In genomic region chr13:39092058-39092457, GRCm38 (mm10) we compare ENCODE assay signal across 24 mouse cellular contexts.
DNase-seq lines count a peak whose midpoint lies in the region; ATAC-seq lines count a peak whose summit lies in the region.
"Had no signal": no experiment of that assay in that cellular context is flagged by ENCODE, and none has a peak within 500 bp of the region (broad histone marks: within the 10 kb centered on the region; RNA-seq: fewer than 3 reads in every experiment).

No protein-coding gene starts in this region.

- no peaks in the 10 kb centered on the region for H3K36me3 ChIP-seq in forebrain, embryonic 13.5 days (ENCODE audit: poor library complexity, severe bottlenecking)
- no peaks in the 10 kb centered on the region for H3K36me3 ChIP-seq in forebrain, embryonic 10.5 days (replicated peaks)
- no peaks in the 10 kb centered on the region for H3K36me3 ChIP-seq in forebrain, embryonic 15.5 days
- no peaks in the 10 kb centered on the region for H3K36me3 ChIP-seq in forebrain, embryonic 12.5 days (replicated peaks)
- H3K36me3 ChIP-seq in forebrain, embryonic 16.5 days (ENCODE audit: control insufficient read depth, insufficient read depth), result no peaks in the 10 kb centered on the region
- H3K36me3 ChIP-seq: embryonic facial prominence, embryonic 10.5 days; embryonic facial prominence, embryonic 12.5 days; G1E had no signal

- H3K4me2 ChIP-seq in forebrain, embryonic 13.5 days, result no peak overlapping the region
- H3K4me2 ChIP-seq in forebrain, embryonic 15.5 days (replicated peaks), result no peak overlapping the region
- H3K4me2 ChIP-seq in forebrain, embryonic 12.5 days, result no peak overlapping the region
- H3K4me2 ChIP-seq in forebrain, embryonic 16.5 days (ENCODE audit: low read length), result no peak overlapping the region
- H3K4me2 ChIP-seq: embryonic facial prominence, embryonic 12.5 days had no signal

- no peaks in the 10 kb centered on the region for H3K9me3 ChIP-seq in forebrain, embryonic 13.5 days (replicated peaks)
- no peaks in the 10 kb centered on the region for H3K9me3 ChIP-seq in forebrain, embryonic 10.5 days
- H3K9me3 ChIP-seq in forebrain, embryonic 15.5 days, result no peaks in the 10 kb centered on the region
- H3K9me3 ChIP-seq in forebrain, embryonic 12.5 days, result no peaks in the 10 kb centered on the region
- H3K9me3 ChIP-seq in forebrain, embryonic 16.5 days (ENCODE audit: control insufficient read depth, low read length), result no peaks in the 10 kb centered on the region
- H3K9me3 ChIP-seq: embryonic facial prominence, embryonic 10.5 days; embryonic facial prominence, embryonic 12.5 days; G1E had no signal

- H3K27ac ChIP-seq in forebrain, embryonic 13.5 days, result no peak overlapping the region
- H3K27ac ChIP-seq in forebrain, embryonic 10.5 days, result no peak overlapping the region
- H3K27ac ChIP-seq in forebrain, embryonic 15.5 days (replicated peaks), result no peak overlapping the region
- H3K27ac ChIP-seq in forebrain, embryonic 12.5 days, result no peak overlapping the region
- H3K27ac ChIP-seq in forebrain, embryonic 16.5 days (ENCODE audit: low read length), result no peak overlapping the region
- H3K27ac ChIP-seq: embryonic facial prominence, embryonic 10.5 days; embryonic facial prominence, embryonic 12.5 days had no signal

- no peak overlapping the region for H3K9ac ChIP-seq in forebrain, embryonic 13.5 days
- no peak overlapping the region for H3K9ac ChIP-seq in forebrain, embryonic 15.5 days (replicated peaks)
- no peak overlapping the region for H3K9ac ChIP-seq in forebrain, embryonic 12.5 days
- no peak overlapping the region for H3K9ac ChIP-seq in forebrain, embryonic 16.5 days (replicated peaks; ENCODE audit: low read depth, low read length)
- H3K9ac ChIP-seq: embryonic facial prominence, embryonic 12.5 days had no signal

- DNase-seq in forebrain, embryonic 10.5 days (ENCODE audit: extremely low spot score, low spot score), result no peak
- DNase-seq in brain, adult 2 months (ENCODE audit: low read depth, low spot score), result peak; percentile 5
- no peak for DNase-seq in thymus, postnatal 14 days
- DNase-seq: adrenal gland, adult 8-10 months; adrenal gland, postnatal 14 days; adrenal gland, postnatal 36 days; B cell, adult 2 months; cerebellum, adult 11-12 months; cerebellum, adult 2 months; cerebellum, adult 9-10 months; cerebellum, postnatal 10 days; cerebellum, postnatal 25 days had no signal

- no peaks in the 10 kb centered on the region for H3K4me1 ChIP-seq in forebrain, embryonic 13.5 days
- H3K4me1 ChIP-seq in forebrain, embryonic 10.5 days, result no peaks in the 10 kb centered on the region
- no peaks in the 10 kb centered on the region for H3K4me1 ChIP-seq in forebrain, embryonic 15.5 days
- no peaks in the 10 kb centered on the region for H3K4me1 ChIP-seq in forebrain, embryonic 12.5 days
- H3K4me1 ChIP-seq in forebrain, embryonic 16.5 days (replicated peaks; ENCODE audit: control insufficient read depth, insufficient read depth, low read length), result no peaks in the 10 kb centered on the region
- H3K4me1 ChIP-seq: embryonic facial prominence, embryonic 10.5 days; embryonic facial prominence, embryonic 12.5 days had no signal

- no peaks in the 10 kb centered on the region for H3K27me3 ChIP-seq in forebrain, embryonic 13.5 days
- no peaks in the 10 kb centered on the region for H3K27me3 ChIP-seq in forebrain, embryonic 10.5 days (ENCODE audit: poor library complexity, severe bottlenecking)
- H3K27me3 ChIP-seq in forebrain, embryonic 15.5 days, result no peaks in the 10 kb centered on the region
- H3K27me3 ChIP-seq in forebrain, embryonic 12.5 days, result no peaks in the 10 kb centered on the region
- no peaks in the 10 kb centered on the region for H3K27me3 ChIP-seq in forebrain, embryonic 16.5 days (replicated peaks; ENCODE audit: control insufficient read depth, insufficient read depth, low read length)
- H3K27me3 ChIP-seq: CH12.LX; embryonic facial prominence, embryonic 12.5 days had no signal

- no peak overlapping the region for H3K4me3 ChIP-seq in forebrain, embryonic 13.5 days
- no peak overlapping the region for H3K4me3 ChIP-seq in forebrain, embryonic 10.5 days
- H3K4me3 ChIP-seq in forebrain, embryonic 15.5 days, result no peak overlapping the region
- H3K4me3 ChIP-seq in forebrain, embryonic 12.5 days (replicated peaks), result no peak overlapping the region
- no peak overlapping the region for H3K4me3 ChIP-seq in forebrain, embryonic 16.5 days (replicated peaks; ENCODE audit: low read length)
- H3K4me3 ChIP-seq: embryonic facial prominence, embryonic 10.5 days; embryonic facial prominence, embryonic 12.5 days had no signal

- peak; percentile 53; the same call in 1 of the 2 replicates for ATAC-seq in forebrain, embryonic 13.5 days
- ATAC-seq in forebrain, embryonic 15.5 days (replicated peaks), result peak; percentile 58; the same call in 1 of the 2 replicates
- no peak for ATAC-seq in forebrain, embryonic 12.5 days (ENCODE audit: low FRiP score)
- ATAC-seq in forebrain, embryonic 16.5 days, result peak; percentile 80
- no peak for ATAC-seq in megakaryocyte-erythroid progenitor cell, adult 5-6 weeks (replicated peaks; ENCODE audit: low FRiP score, low TSS enrichment, poor library complexity, severe bottlenecking)
- ATAC-seq: activated CD4-positive, CD25-positive, alpha-beta regulatory T cell, adult 4 months; CD4-positive, CD25-positive, alpha-beta regulatory T cell, adult 4 months; Patski had no signal

- 96% methylated on average over 2 of the region's 2 CpGs for WGBS in forebrain, embryonic 13.5 days
- WGBS in forebrain, embryonic 10.5 days, result 96% methylated on average over 2 of the region's 2 CpGs
- 82% methylated on average over 2 of the region's 2 CpGs for WGBS in forebrain, embryonic 15.5 days
- WGBS in forebrain, embryonic 12.5 days, result 94% methylated on average over 2 of the region's 2 CpGs
- WGBS in forebrain, embryonic 16.5 days, result 68% methylated on average over 2 of the region's 2 CpGs

Comparison
In these comparisons a context has a peak if more than half of its experiments do, and no peak if none do; other contexts are left out.
1. ATAC-seq: peak in forebrain, embryonic 13.5 days (single experiment), forebrain, embryonic 15.5 days (single experiment) and forebrain, embryonic 16.5 days (single experiment); none in forebrain, embryonic 12.5 days (single experiment) and megakaryocyte-erythroid progenitor cell, adult 5-6 weeks (single experiment).